Comparison of ENCODE assay signal across 25 mouse cellular contexts in genomic region chr15:82579071-82579470, GRCm38 (mm10). TPM values are rescaled to one million over a fixed set of nuclear protein-coding genes. Genes with fewer than 3 reads are reported as not detected.
DNase-seq lines count a peak whose midpoint lies in the region; ATAC-seq lines count a peak whose summit lies in the region.
"Had no signal": no experiment of that assay in that cellular context is flagged by ENCODE, and none has a peak within 500 bp of the region (broad histone marks: within the 10 kb centered on the region; RNA-seq: fewer than 3 reads in every experiment).

No protein-coding gene starts in this region.

- no peaks in the 10 kb centered on the region for H3K27me3 ChIP-seq in embryonic facial prominence, embryonic 11.5 days (ENCODE audit: control insufficient read depth, insufficient read depth, low read length)
- no peaks in the 10 kb centered on the region for H3K27me3 ChIP-seq in embryonic facial prominence, embryonic 10.5 days (replicated peaks; ENCODE audit: low read depth, poor library complexity, severe bottlenecking)
- H3K27me3 ChIP-seq in kidney, embryonic 16.5 days (ENCODE audit: insufficient read depth, low read length): no peaks in the 10 kb centered on the region
- H3K27me3 ChIP-seq: forebrain, embryonic 13.5 days; heart, embryonic 13.5 days; hindbrain, embryonic 15.5 days had no signal

- H3K4me1 ChIP-seq in embryonic facial prominence, embryonic 11.5 days (ENCODE audit: control insufficient read depth, insufficient read depth, low read length): no peaks in the 10 kb centered on the region
- H3K4me1 ChIP-seq in embryonic facial prominence, embryonic 10.5 days: no peaks in the 10 kb centered on the region
- no peaks in the 10 kb centered on the region for H3K4me1 ChIP-seq in kidney, embryonic 16.5 days (ENCODE audit: insufficient read depth, low read length)
- H3K4me1 ChIP-seq: forebrain, embryonic 13.5 days; heart, embryonic 13.5 days; hindbrain, embryonic 15.5 days had no signal

- no peak overlapping the region for H3K4me3 ChIP-seq in embryonic facial prominence, embryonic 11.5 days (ENCODE audit: low read depth, low read length)
- H3K4me3 ChIP-seq in embryonic facial prominence, embryonic 10.5 days: no peak overlapping the region
- no peak overlapping the region for H3K4me3 ChIP-seq in kidney, embryonic 16.5 days (ENCODE audit: low read length)
- H3K4me3 ChIP-seq: forebrain, embryonic 13.5 days; heart, embryonic 13.5 days; hindbrain, embryonic 15.5 days had no signal

- no peak overlapping the region for H3K27ac ChIP-seq in embryonic facial prominence, embryonic 11.5 days (replicated peaks; ENCODE audit: low read depth, low read length)
- H3K27ac ChIP-seq in embryonic facial prominence, embryonic 10.5 days (replicated peaks): no peak overlapping the region
- H3K27ac ChIP-seq in kidney, embryonic 16.5 days (ENCODE audit: low read length): no peak overlapping the region
- H3K27ac ChIP-seq: forebrain, embryonic 13.5 days; heart, embryonic 13.5 days; hindbrain, embryonic 15.5 days had no signal

- no peaks in the 10 kb centered on the region for H3K9me3 ChIP-seq in embryonic facial prominence, embryonic 11.5 days (replicated peaks; ENCODE audit: control insufficient read depth, low read length)
- 0 out of 2 replicates have a peak, but pooled peaks cover 3% of the 10 kb centered on the region for H3K9me3 ChIP-seq in embryonic facial prominence, embryonic 10.5 days
- no peaks in the 10 kb centered on the region for H3K9me3 ChIP-seq in kidney, embryonic 16.5 days (ENCODE audit: low read length)
- H3K9me3 ChIP-seq: forebrain, embryonic 13.5 days; heart, embryonic 13.5 days; hindbrain, embryonic 15.5 days had no signal

- no peak overlapping the region for H3K4me2 ChIP-seq in embryonic facial prominence, embryonic 11.5 days (ENCODE audit: low read depth, low read length)
- no peak overlapping the region for H3K4me2 ChIP-seq in kidney, embryonic 16.5 days (replicated peaks; ENCODE audit: low read depth, low read length)
- H3K4me2 ChIP-seq: forebrain, embryonic 13.5 days; heart, embryonic 13.5 days; hindbrain, embryonic 15.5 days had no signal

- ATAC-seq in embryonic facial prominence, embryonic 11.5 days (replicated peaks; ENCODE audit: insufficient number of reproducible peaks, low FRiP score, low TSS enrichment, low read depth): no peak
- no peak for ATAC-seq in kidney, embryonic 16.5 days (ENCODE audit: low FRiP score, low TSS enrichment)
- ATAC-seq: activated CD4-positive, CD25-positive, alpha-beta regulatory T cell, adult 4 months; forebrain, embryonic 13.5 days; forebrain, postnatal 0 days; Patski had no signal

- peak; percentile 0 for DNase-seq in embryonic facial prominence, embryonic 11.5 days (ENCODE audit: low spot score)
- no peak for DNase-seq in embryonic facial prominence, embryonic 10.5 days (ENCODE audit: low spot score)
- peak; percentile 51 for DNase-seq in kidney, postnatal 10 days
- peak; percentile 7 for DNase-seq in left cerebral cortex, postnatal 4 days
- DNase-seq in left cerebral cortex, adult 9 months (ENCODE audit: low spot score in 2 of 2): no peak
- DNase-seq: adrenal gland, postnatal 14 days; cerebellum, adult 11-12 months; cerebellum, adult 9-10 months; embryo, embryonic 11 days; forebrain, postnatal 0 days; gastrocnemius, postnatal 14 days; heart, postnatal 36 days had no signal

- H3K36me3 ChIP-seq in embryonic facial prominence, embryonic 11.5 days (replicated peaks; ENCODE audit: control insufficient read depth, insufficient read depth, low read depth, low read length): no peaks in the 10 kb centered on the region
- H3K36me3 ChIP-seq in embryonic facial prominence, embryonic 10.5 days (replicated peaks): no peaks in the 10 kb centered on the region
- no peaks in the 10 kb centered on the region for H3K36me3 ChIP-seq in kidney, embryonic 16.5 days (ENCODE audit: insufficient read depth, low read length)
- H3K36me3 ChIP-seq: heart, embryonic 13.5 days; hindbrain, embryonic 15.5 days had no signal

- intact Hi-C loops in left cerebral cortex, postnatal 4 days (cut with DNase I): no loop called here

- WGBS in embryonic facial prominence, embryonic 11.5 days: 91% methylated on average over 2 of the region's 2 CpGs
- 82% methylated on average over 2 of the region's 2 CpGs for WGBS in embryonic facial prominence, embryonic 10.5 days
- 57% methylated on average over 2 of the region's 2 CpGs for WGBS in kidney, embryonic 16.5 days

- H3K9ac ChIP-seq in embryonic facial prominence, embryonic 11.5 days (replicated peaks; ENCODE audit: low read length): no peak overlapping the region
- H3K9ac ChIP-seq in kidney, embryonic 16.5 days (replicated peaks; ENCODE audit: low read length): no peak overlapping the region
- H3K9ac ChIP-seq: forebrain, embryonic 13.5 days; forebrain, postnatal 0 days; heart, embryonic 13.5 days; hindbrain, embryonic 15.5 days had no signal

RNA-seq across cellular contexts. Expression of gene Cyp2d12, which starts 24.2 kb away (rescaled TPM):
- not detected in 2 replicates for polyA plus RNA-seq in embryonic facial prominence, embryonic 11.5 days (2014; fragmentation: Nextera tagmentation; extraction: Ambion mirVana)
- polyA plus RNA-seq in embryonic facial prominence, embryonic 10.5 days (2016; fragmentation: Nextera tagmentation; extraction: Ambion mirVana): not detected in 2 replicates
- polyA plus RNA-seq in kidney, embryonic 16.5 days (2015; fragmentation: Nextera tagmentation; extraction: Ambion mirVana): not detected in 2 replicates
- total RNA-seq in left cerebral cortex, postnatal 4 days (2021): not detected
- total RNA-seq: adrenal gland, adult 18-20 months; CH12.LX; forebrain, postnatal 0 days; gastrocnemius, adult 18-20 months; gastrocnemius, postnatal 14 days; heart, postnatal 36 days had no signal
- polyA plus RNA-seq: activated CD4-positive, CD25-positive, alpha-beta regulatory T cell, adult 4 months; embryonic facial prominence, embryonic 14.5 days; forebrain, embryonic 13.5 days; forebrain, postnatal 0 days; gonadal fat pad, adult 2 months; heart, embryonic 13.5 days; heart, postnatal 0 days; hindbrain, embryonic 11.5 days; hindbrain, embryonic 15.5 days; Patski had no signal

RNA-seq across cellular contexts. Expression of gene Cyp2d34, which starts 41.7 kb away (rescaled TPM):
- polyA plus RNA-seq in embryonic facial prominence, embryonic 11.5 days (2014; fragmentation: Nextera tagmentation; extraction: Ambion mirVana): not detected in 2 replicates
- polyA plus RNA-seq in embryonic facial prominence, embryonic 10.5 days (2016; fragmentation: Nextera tagmentation; extraction: Ambion mirVana): not detected in 2 replicates
- polyA plus RNA-seq in kidney, embryonic 16.5 days (2015; fragmentation: Nextera tagmentation; extraction: Ambion mirVana): not detected in 2 replicates
- total RNA-seq in left cerebral cortex, postnatal 4 days (2021): not detected
- total RNA-seq: adrenal gland, adult 18-20 months; adrenal gland, postnatal 14 days; CH12.LX; forebrain, postnatal 0 days; gastrocnemius, adult 18-20 months; gastrocnemius, postnatal 14 days; heart, postnatal 36 days had no signal
- polyA plus RNA-seq: activated CD4-positive, CD25-positive, alpha-beta regulatory T cell, adult 4 months; embryonic facial prominence, embryonic 14.5 days; forebrain, embryonic 13.5 days; forebrain, postnatal 0 days; gonadal fat pad, adult 2 months; heart, embryonic 13.5 days; heart, postnatal 0 days; hindbrain, embryonic 11.5 days; hindbrain, embryonic 15.5 days; Patski had no signal

Comparison
In these comparisons a context has a peak if more than half of its experiments do, and no peak if none do; other contexts are left out.
1. DNase-seq: peak in embryonic facial prominence, embryonic 11.5 days (single experiment), kidney, postnatal 10 days (single experiment) and left cerebral cortex, postnatal 4 days (single experiment); none in embryonic facial prominence, embryonic 10.5 days (single experiment) and left cerebral cortex, adult 9 months (0 of 2).